Mouse (Mus musculus): Measurements from ENCODE around the gene Adamts4.

Gene Adamts4

GRCm38 (mm10) chr1:171249913-171250600 lies at the start of gene Adamts4:
TSS of gene Adamts4 (plus strand) at chr1:171250421.
- no peak for DNase-seq (ENCODE audit: low read depth, low spot score)

- no peak for DNase-seq (ENCODE audit: low read depth, low spot score)
These were observed 49.5 kb upstream of the Adamts4 start for GRCm38 (mm10) chr1:171200769-171201168.

GRCm38 (mm10) chr1:171203471-171204248 lies 46.6 kb upstream of the Adamts4 start:
- DNase-seq (ENCODE audit: low read depth, low spot score), result no peak

GRCm38 (mm10) chr1:171204249-171204644 lies 46.0 kb upstream of the Adamts4 start:
- peak; percentile 69 for DNase-seq (ENCODE audit: low read depth, low spot score)

- DNase-seq (ENCODE audit: low read depth, low spot score), result no peak
These were observed 44.3 kb upstream of the Adamts4 start for GRCm38 (mm10) chr1:171205704-171206493.

GRCm38 (mm10) chr1:171209409-171209808 lies 40.8 kb upstream of the Adamts4 start:
- no peak for DNase-seq (ENCODE audit: low read depth, low spot score)

- DNase-seq (ENCODE audit: low read depth, low spot score), result no peak
These were observed 37.4 kb upstream of the Adamts4 start for GRCm38 (mm10) chr1:171212854-171213253.

- DNase-seq (ENCODE audit: low read depth, low spot score), result no peak
These were observed 36.3 kb upstream of the Adamts4 start, which contains the start of gene Nr1i3 for GRCm38 (mm10) chr1:171213801-171214496. TSS of gene Nr1i3 (plus strand) at chr1:171213970.

- no peak for DNase-seq (ENCODE audit: low read depth, low spot score)
These were observed 33.8 kb upstream of the Adamts4 start for GRCm38 (mm10) chr1:171216241-171216955.

GRCm38 (mm10) chr1:171220871-171221270 lies 29.4 kb upstream of the Adamts4 start:
- peak; percentile 92 for DNase-seq (ENCODE audit: low read depth, low spot score)

- DNase-seq (ENCODE audit: low read depth, low spot score), result peak; percentile 55
These were observed 28.7 kb upstream of the Adamts4 start for GRCm38 (mm10) chr1:171221281-171222193.

- peak; percentile 99 for DNase-seq (ENCODE audit: low read depth, low spot score)
These were observed 27.7 kb upstream of the Adamts4 start, which contains the start of gene Tomm40l for GRCm38 (mm10) chr1:171222238-171223155. TSS of gene Tomm40l (minus strand) at chr1:171222514.

- no peak for DNase-seq (ENCODE audit: low read depth, low spot score)
These were observed 27.1 kb upstream of the Adamts4 start for GRCm38 (mm10) chr1:171223168-171223567.

GRCm38 (mm10) chr1:171223796-171224195 lies 26.4 kb upstream of the Adamts4 start:
- no peak for DNase-seq (ENCODE audit: low read depth, low spot score)

GRCm38 (mm10) chr1:171224857-171225256 lies 25.4 kb upstream of the Adamts4 start, which contains the start of gene Apoa2:
TSS of gene Apoa2 (plus strand) at chr1:171225054.
- DNase-seq (ENCODE audit: low read depth, low spot score), result no peak

GRCm38 (mm10) chr1:171226780-171227179 lies 23.4 kb upstream of the Adamts4 start:
- DNase-seq (ENCODE audit: low read depth, low spot score), result no peak

GRCm38 (mm10) chr1:171227879-171228278 lies 22.3 kb upstream of the Adamts4 start:
- DNase-seq (ENCODE audit: low read depth, low spot score), result no peak

- DNase-seq (ENCODE audit: low read depth, low spot score), result no peak
These were observed 20.5 kb upstream of the Adamts4 start for GRCm38 (mm10) chr1:171229750-171230149.
